Mouse (Mus musculus) ES-E14 (cell line): Measurements from ENCODE around the gene Pkd1l3.
A peak's percentile ranks its signal among the peaks of the same experiment; 100 is the strongest.

Experiments used
- CHD2 ChIP-seq: IDR thresholded peaks from 2 replicates; pipeline ENCODE4 v1.6.1; 2014; ENCODE audit warnings: mild to moderate bottlenecking, low read depth, low read length, inconsistent platforms
- HCFC1 ChIP-seq: IDR thresholded peaks from 2 replicates; pipeline ENCODE4 v1.6.1; 2012; ENCODE audit warnings: low read length, inconsistent platforms, borderline replicate concordance; ENCODE audit not compliant: insufficient read depth
- MAFK ChIP-seq: IDR thresholded peaks from 2 replicates; pipeline ENCODE4 v1.6.1; 2014; ENCODE audit warnings: mild to moderate bottlenecking, low read depth, low read length, inconsistent platforms; ENCODE audit not compliant: insufficient read depth
- ZC3H11A ChIP-seq: IDR thresholded peaks from 2 replicates; pipeline ENCODE4 v1.6.1; 2012; ENCODE audit warnings: low read depth, mild to moderate bottlenecking, inconsistent platforms, low read length, borderline replicate concordance
- ZNF384 ChIP-seq: IDR thresholded peaks from 2 replicates; pipeline ENCODE4 v1.6.1; 2012; ENCODE audit warnings: low read depth, low read length, inconsistent platforms

DNA sequence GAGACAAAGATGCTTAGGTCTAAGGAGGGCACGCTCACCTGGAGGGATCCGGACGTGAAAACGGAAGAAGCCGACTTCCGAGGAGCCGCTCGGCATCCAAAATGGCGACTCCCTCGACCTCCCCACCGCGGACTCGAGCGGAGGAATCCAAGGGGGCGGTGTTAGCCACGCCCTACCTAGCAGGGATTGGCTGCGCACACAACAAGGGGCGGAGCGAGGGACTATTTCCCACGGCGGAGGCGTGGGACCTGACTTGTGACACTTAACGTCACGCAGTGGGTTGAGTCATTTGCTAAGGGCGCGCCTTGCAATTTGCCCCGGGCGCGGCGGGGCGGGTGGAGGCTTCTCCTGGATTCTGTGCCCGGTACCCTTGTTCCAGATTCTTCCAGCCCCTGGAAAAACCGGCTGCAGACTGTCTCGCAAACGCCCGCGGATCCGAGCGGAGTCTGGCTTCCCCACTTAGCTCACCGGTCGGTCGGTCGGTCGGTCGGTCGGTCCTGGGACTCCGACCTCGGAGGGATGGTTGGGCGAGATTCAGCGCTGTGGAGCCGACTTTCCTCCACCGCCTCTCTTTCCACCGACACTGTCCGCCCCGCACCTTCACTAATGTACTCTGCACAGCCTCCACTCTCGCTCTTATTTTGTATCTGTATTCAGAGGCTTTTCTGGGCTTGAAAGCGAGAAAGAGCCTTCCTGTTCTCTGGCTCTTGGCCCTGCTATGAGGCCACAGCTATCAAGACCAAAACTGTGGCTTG, 79.0 kb downstream of the Pkd1l3 start, which contains the start of gene Ist1:
- no peak for TF ChIP-seq MAFK
- TF ChIP-seq ZC3H11A = no peak
- TF ChIP-seq CHD2 = peak; percentile 77
- peak; percentile 72; the same call in 1 of the 2 replicates for TF ChIP-seq HCFC1
- 0 out of 2 replicates have a peak, but pooled peaks have one; percentile 11 for TF ChIP-seq ZNF384
